Mouse (Mus musculus): Measurements from ENCODE around the gene Itgb3.

DNA sequence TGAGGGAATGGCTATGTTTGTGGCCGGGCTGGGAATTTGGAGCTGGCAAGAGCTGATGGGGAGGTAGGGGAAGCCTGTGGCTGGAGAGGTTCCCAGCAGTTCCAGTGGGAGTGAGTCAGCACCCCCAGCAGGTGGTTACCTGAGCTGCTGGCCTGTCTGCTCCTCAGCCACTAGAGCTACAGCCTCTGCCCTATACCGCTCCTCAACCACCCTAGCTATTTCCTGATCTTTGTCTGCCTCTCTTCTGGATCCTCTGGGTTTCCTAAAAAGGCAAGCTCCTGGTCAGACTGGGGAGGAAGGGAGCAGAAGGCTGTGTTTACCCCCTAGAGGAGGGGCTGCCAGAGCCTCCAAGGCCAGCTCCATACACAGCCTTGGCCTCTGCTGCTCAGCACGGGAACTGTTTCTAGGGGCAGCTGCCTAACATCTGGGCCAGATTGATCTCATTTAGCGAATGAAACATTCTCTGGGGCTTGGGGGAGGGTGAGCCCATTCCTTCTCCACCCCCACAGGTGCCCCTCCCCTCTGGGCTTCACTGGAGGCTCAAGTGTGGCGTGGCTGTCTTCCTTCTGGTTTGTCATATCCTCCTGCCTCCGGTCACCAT is 17.1 kb downstream of the Itgb3 start:
- no peak for TF ChIP-seq CTCF (IDR thresholded peaks at IDR 0.05; ENCODE audit: extremely low read depth, insufficient read depth, insufficient read length, insufficient replicate concordance)
- no peak for TF ChIP-seq POLR2A (IDR thresholded peaks at IDR 0.05; ENCODE audit: low read depth, low read length)

All from spleen, adult 2 months (tissue).